Mouse (Mus musculus) CD4-positive helper T cell, adult 2 months (primary cell): Measurements from ENCODE around the gene Gon7.
A peak's percentile ranks its signal among the peaks of the same experiment; 100 is the strongest.

Experiments
- DNase-seq: peaks from one replicate; pipeline ENCODE4 v3.0.0-alpha.2; 2012; ENCODE audit warnings: low read depth, missing footprints, low spot score

Gene Gon7

DNA sequence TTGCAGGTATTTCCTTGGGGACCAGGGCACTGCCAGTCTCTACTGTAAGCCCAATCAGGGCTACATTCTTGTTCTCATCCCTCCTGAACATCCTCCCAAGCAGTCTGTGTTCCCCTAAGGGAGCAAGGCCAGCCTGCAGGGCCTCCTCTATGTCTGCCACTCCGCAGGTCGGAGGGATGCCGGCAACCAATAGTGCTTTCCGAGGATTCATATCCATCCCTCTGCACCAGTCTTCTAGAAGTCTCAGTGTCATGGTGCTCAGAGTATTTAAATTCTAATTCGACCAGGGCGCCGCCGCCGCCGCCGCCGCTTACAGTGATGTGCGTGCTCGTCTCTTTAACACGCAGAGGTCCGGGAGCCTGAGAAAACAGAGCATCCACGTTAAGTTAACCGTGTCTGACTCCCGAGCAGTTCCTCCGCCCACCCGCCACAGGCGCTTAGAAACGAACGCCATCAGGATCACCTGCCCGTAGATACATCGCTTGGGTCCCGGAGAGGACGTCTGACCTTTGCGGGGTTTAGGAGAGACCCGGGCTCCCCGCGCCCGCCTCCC lies 14.5 kb downstream of the Gon7 start:
- DNase-seq, result no peak

DNA sequence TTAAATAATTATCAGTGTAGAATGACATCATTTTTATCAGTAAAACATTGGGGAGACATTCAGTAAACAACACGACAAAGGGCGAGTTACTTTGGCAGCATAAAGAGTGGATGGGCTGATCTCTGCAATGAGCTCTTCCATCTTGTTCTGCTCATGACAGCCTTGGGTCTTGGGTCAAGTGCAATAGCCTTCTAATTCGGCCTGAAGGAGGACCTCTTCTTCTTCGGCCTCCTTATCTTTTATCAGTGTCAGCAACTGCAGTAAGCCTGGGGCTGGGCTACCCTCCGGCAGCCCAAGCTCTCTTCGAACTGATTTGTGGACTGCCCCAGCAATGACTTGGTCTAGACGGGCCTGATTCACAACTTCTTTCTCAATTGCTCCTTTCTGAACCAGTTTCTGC lies 15.5 kb downstream of the Gon7 start:
- no peak for DNase-seq

DNA sequence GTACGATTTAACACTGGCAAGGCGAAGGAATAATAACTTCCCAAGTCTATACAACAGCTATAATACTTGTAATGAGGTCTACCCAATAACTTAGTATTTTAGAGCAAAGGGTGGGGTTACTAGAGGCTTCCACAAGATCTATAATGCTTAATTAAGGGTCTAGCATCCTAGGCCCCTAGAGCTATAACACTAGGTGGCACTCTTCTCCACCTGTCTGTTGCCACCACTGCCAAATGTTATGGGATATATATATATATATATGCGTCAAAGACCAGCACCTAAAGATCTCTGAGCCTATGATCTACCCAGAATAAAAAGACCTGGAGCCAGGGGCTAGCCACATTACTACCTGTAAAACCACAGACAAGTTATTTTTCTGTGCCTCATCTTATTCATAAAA lies 17.3 kb downstream of the Gon7 start:
- DNase-seq, result peak; percentile 66

DNA sequence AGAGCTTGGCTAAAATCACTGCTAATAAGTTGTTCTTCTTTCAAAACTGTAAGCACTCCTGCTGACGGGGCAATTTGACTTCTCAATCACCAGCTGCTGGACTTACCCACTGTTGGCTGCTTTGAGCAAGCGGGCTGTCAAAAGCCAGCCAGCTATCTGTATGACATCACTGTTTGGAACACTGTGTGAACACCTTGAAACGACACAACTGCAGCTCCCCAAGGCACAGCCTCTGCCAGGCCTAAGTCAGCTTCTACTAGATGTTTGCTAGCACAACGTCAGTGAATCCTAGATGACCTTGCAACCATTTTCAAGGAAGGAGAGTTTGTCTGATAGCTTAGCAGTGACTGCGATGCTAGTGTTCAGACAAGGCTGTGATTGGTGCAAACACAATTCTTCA lies 18.5 kb downstream of the Gon7 start:
- no peak for DNase-seq

DNA sequence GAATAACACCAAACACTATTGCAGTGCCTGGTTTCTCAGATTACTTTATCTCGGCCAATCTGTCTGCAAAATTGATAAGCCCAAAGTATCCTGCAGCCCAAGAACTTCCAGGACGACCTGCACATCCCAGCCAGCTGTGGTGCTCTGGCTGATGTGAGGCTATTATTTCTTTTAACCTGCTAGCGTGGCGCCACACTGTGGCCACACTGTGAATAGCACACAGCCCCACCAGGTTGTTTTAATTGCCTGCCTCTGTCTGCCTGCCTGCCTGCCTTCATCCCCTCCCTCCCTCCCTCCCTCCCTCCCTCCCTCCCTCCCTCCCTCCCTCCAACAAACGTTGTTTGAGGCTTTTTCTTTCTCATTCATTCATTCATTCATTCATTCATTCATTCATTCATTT lies 24.2 kb downstream of the Gon7 start:
- peak; percentile 73 for DNase-seq

DNA sequence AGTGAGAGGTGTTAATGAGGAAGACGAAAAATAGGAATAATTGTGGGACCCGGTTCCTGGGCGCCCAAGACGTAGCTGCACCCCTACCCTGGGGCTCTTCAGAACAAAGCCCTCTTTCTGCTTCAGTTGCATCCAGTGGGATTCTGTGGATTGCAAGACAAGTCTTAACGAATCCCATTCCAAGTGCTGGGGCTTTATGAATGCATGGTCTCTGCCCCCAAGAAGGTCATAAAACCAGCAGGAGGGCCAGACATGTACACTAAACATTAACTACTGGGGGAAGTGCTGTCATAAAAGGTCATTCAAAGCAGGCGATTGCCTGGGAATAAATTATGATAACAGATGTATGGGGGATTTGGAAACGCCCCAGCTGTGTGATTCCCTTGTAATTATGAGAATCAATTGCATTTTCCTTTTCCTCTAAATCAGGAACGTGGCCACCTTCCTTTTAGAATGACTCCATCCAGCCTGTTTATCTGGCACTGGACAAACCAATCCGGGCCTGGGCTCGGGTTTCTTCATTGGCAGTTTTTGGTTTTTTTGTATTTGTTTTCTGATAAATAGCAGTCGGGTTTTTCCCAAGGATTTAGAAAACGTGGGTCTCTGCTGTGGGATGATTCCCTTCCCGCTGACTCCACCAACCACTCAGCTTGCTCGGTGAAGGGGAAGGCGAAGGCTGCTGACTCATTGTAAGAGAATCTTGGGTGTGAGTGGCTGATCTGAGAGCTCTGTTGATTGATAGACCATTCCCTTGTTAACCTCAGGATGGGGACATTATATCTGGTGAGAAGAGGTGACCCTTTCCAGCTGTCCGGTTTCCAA lies 26.6 kb downstream of the Gon7 start:
- no peak for DNase-seq

DNA sequence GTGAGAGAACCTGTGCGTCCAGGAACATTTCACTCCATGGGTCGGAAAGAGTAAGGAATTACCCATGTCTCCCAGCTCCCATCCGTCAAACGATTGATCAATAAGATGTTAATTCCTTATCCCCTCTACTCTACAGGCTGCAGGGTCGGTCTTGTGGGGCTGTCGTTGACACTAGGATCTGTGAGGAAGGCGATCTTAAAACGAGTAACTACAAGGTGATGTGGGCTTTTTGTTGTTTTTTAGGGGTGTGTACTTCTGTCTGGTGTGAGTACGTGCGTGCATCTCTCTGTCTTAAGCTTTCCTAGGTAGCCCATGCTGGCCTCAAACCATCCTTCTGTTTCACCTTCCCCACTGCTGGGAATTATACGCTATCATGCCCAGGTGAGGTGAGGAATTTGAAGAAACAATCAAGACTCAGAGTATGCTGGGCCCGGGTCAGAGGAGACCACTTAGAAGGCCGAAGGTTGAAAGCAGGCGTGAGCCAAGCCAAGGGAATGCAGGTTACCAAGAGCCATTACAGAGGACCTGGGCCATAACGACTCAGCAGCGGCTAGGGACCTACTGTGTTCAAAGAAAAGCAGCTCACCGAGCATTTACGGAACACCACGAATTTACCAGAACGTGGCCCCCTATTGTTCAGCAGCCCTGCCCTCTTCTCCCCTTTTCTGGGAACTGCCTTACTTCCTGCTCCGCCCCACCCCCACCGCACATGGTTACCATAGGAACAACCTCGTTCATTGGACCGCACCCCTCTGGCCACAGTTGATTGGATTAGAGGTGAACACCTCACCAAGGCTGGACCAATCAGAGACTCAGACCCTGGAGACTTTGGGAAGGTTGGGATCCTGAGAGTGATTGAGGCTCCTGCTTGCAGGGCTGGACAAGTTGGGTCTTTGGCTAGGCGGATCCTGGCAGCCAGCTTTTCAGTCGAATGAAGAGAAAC lies 27.5 kb downstream of the Gon7 start:
- peak; percentile 40 for DNase-seq

DNA sequence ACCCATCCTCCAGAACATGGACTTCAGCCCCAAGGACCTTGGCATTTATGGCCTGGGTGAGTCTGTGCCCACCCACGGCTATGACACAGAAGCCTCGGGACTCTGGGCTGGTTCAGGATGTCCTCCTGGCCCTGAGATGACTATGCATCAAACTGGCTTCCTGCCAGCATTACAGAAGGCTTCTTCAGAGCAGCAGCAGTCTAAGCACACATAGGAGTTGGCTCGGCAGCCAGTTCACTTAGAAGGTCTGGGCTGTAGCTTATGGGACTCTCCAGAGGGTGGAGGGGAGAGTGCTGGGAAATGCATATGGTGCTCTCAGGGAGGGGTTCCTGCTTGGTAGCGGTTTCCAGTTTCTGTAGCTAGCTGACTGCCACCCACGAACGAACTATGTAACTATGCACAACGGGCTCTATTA lies 31.8 kb downstream of the Gon7 start:
- DNase-seq, result peak; percentile 74

DNA sequence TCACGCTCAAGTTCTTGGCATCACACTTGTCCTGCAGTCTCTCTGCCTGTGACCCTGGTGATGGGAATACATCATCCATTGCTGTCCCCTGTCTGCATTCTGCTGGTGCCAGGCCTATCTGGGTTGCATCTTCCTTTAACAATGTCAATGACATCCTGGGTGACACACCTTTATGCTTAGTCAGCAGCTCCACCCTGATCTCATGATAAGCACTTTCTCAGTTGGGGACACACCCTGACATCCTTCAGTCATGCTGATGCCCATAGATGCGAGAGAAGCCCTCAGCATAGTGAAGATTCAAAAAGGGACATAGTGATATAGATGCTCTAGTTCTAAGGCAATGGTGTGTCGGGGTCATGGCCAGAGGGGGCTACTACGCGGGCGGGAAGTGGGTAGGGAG lies 32.5 kb downstream of the Gon7 start:
- DNase-seq, result peak; percentile 78

DNA sequence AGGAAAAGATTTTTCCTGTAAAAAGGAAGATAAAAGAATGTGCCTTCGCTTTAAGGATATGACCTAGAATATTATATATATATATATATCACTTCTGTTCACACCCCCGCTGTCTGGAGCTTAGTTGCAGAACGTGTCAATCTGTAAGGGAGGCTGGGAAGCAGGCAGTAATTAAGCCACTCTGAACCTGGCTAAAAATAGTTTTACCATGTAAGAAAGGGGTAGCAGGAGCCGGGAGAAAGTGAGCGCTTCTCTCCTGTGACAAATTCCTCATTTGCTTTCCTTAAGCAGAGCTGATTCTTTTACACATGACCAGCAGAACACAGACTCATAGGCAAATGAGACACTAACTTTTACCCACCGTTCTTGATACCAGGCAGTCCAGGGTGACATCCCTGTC lies 33.7 kb downstream of the Gon7 start:
- no peak for DNase-seq

DNA sequence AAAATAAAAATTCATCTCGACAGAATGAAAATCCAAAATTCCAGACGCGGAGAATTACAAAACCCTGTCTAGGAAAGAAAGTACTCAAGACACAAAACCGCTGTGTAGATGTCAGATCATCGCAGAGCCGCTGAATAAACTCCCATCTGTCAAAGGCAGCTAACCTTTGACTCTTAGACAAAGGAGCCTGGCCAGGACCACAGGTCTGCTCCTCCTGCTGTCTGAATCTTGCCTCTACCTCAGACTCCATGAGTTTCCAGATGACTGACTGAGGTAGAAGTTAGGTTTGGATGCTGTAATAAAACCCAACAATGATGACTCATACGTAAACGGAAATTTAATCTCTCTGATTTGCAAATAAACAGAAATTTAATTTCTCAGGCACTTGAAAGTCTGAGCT lies 34.6 kb downstream of the Gon7 start:
- DNase-seq, result no peak

DNA sequence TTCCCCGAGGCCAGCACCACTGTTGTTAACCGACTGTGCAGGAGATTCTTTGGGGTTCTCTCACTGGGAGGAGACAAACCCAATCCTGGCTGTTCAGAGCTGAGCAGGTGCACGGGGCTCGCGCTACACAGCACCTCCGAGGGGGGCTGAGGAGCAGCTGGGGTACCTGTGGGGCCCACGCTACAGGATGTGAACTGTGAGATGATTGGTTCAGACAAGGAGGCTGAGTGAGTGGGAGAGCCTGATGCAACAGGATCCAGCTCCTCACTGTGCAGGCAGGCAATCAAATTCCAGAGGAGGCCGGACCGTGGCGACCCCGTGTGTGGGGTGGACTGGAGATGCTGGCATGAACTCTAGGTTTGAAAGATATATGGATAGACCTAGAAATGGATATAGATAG lies 35.2 kb downstream of the Gon7 start:
- no peak for DNase-seq

DNA sequence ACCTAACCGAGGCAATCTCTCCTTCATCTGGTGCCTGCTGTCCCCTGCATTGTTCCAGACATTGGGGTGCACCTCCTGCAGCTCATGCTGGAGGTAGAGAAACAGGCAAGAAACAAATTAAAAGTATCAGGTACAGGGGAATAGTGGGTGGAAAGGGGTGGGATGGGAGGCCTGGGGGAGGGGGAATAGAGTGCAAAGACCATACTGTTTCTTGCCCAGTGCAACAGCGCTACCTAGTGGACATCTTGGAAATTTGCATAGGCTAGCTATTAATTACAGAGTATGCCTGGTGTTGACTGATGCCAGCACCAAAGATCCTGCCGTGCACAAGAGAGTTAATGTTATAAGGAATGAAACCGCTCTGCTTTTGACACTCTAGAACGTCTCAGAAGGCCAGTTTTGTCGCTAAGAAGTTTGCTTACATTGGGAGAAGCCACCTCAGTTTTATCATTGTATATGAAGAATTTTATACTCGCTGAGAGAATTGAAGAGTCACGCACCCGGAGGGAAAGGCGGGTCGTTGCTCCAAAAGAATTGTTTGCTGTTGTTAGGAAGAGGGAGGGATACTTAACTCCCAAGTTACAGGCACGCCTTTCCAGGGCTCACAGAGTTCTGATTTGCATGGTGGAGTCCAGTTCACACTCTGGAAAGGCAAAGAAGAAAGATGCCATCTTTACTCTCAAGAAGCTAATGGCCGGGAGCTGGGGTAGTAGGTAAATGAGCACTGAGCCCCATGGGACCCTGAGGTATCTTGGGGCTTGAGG lies 37.9 kb downstream of the Gon7 start:
- DNase-seq, result peak; percentile 62

DNA sequence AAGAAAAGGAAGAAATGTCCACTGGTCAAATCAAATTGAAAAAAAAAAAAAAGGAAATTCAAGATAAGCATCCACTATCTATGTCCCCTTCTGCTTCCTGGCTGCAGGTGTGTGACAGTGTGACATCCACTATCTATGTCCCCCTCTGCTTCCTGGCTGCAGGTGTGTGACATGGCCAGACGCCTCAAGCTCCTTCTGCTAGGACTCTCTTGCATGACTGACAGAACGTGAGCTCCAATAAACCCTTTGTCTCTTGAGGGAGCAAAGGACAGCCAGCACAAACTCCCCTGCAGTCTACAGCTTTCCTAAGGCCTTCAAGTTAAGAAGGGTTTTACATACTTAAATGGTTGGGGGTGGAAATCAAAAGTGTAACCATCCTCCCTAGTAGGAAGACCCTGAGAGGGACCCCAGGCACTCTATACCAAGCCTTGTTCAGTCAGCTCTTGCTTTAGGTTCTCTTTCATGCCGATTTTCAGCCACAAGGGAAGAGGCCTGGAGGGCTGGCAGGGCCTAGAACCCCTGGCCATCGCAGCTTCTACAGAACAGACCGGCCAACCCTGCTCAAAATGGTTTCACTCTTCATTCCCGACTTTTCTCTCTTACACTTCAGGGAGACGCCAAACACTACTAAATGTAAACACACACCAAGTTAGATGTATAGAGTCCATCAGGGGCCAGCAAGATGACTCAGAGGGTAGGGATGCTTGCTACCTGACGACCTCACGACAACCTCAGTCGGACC lies 42.8 kb downstream of the Gon7 start:
- DNase-seq, result no peak

DNA sequence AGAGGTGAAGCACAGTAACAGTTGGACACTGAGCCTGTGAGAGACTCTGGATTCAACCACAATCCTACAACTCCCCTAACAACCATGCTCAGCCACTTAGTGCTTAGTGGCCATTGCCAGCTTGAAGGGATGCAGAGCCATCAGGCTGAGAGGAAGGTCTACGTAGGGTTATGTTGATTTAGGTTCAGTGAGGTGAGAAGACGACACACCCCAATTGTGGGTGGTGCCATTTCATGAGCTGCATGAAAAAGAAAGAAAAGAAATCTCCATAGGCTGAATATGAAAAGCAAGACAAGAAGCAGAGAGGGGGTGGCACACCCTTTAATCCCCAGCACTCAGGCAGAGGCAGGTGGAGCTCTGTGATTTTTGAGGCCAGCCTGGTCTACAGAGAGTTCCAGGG lies 43.5 kb downstream of the Gon7 start:
- DNase-seq, result no peak

DNA sequence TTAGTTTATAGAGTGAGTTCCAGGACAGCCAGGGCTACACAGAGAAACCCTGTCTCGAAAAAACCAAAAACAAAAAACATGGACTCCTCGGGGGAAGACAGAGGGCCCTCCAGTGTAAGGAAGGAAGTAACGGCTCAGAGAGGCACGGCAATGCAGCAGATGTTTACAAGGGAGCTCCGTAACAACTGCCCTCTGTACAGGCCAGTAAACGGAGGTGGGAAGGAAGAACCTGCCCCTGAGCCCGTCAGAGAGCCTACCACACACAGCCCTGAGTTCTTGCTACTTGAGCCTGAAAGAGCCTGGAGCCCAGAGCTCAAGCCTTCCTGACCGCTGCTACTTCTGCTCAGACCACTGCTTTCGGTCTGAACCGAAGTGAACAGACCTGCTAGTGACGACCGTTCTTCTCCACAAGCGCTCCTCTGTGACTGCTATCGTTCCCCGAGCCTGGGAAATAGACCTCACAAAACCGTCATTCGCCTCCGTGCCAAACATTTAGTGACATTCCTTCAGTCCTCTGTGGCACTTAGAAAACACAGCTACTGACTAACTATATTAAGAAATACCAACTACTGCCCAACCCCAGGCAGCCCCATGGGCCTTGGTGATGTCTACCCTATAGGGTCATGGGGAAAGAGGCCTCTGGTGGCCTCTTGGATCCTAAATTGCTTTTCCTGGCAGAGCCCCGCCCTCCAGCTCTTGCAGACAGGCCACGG lies 44.3 kb downstream of the Gon7 start:
- no peak for DNase-seq

DNA sequence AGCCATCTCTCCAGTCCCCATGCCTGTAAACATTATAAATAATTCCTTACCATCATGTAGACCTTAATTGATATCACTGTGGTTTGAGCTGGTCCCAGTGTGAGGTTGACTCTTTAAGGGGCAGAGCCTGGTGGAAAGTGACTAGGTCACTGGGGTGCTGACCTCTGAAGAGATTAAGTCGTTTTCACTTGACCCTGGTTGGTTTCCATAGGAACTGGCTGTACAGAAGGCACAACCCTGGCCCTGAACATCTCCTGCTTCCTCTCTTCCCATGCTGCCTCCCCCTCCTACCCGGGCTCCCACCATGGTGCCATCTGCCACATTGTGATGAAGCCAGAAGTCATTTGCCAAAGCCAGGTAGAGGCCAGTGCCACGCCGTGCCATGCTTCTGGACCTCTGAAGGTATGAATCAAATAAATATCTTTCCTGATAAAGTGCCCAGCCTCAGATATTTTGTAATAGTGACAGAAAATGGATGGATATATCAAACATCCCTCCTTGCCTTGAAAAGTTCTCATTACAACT lies 46.7 kb downstream of the Gon7 start:
- DNase-seq, result no peak

DNA sequence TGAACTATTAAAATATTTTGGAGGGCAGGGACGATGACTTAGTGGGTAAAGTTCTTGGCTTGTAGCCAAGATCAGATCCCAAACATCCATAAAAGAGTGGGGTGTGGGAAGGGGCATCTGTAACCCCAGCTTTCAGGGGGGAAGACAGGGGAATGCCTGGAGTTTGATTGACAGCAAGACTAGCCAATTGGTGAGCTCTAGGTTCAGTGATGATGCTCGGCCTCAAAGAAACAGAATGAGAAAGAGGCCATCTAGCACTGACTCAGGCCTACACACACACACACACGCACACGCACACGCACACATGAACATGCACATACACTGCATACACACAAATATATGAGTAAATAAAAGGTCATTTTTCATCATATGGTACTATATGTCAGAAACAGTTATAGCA lies 47.7 kb downstream of the Gon7 start:
- DNase-seq, result no peak

DNA sequence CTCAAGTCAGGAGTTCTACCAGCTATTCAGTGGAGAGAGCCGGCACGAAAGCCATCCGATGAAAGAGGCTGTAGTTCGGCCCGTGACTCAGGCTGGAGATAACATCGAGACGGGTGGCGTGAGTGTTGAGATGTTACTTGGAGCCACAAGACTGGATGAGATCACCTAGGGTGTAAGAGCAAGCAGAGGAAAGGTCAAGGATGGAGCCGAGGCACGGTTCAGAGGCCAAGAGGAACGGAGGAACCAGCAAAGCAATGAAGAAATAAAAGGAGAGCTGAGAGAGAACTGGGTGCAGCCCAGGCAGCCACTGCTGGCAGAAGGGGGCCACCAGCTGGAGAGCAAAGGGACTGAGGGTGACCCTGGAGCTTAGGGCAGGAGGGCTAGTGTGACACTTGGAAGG lies 49.4 kb downstream of the Gon7 start:
- DNase-seq, result no peak

DNA sequence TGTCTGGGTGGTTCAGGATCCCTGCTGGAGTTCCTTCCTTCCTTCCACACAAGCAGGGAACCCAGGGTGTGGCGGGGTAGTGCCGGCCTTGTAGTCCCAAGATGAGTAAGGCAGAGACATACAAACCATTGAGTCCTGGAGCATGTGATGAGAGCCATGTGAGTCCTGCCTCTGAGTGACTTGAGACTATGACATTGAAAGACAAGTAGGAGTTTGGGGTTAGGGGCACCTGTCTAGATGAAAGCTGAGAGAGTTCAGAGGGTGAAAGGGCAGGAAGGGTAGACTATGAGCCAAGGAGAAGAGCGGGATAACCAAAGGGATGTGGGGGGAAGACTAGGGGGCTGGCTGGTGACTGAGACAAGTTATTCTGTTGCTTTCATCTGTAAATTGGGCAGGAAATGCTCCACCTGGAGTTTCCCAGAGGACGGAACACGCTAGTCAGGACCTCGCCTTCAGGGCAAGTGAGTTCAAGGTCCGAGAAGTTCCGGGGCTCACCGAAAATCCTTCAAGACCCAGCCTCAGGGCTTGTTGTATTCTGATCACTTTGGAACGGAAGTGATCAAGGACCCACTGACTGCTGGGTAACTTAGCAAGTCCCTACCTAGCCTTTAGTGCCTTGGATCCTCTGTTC lies 50.7 kb downstream of the Gon7 start:
- no peak for DNase-seq
